Mouse (Mus musculus) ES-E14 (cell line): Measurements from ENCODE around the gene Txnrd1.

Experiments used
- CHD2 ChIP-seq: IDR thresholded peaks from 2 replicates; pipeline ENCODE4 v1.6.1; 2014; ENCODE audit warnings: mild to moderate bottlenecking, low read depth, low read length, inconsistent platforms
- HCFC1 ChIP-seq: IDR thresholded peaks from 2 replicates; pipeline ENCODE4 v1.6.1; 2012; ENCODE audit warnings: low read length, inconsistent platforms, borderline replicate concordance; ENCODE audit not compliant: insufficient read depth
- ZC3H11A ChIP-seq: IDR thresholded peaks from 2 replicates; pipeline ENCODE4 v1.6.1; 2012; ENCODE audit warnings: low read depth, mild to moderate bottlenecking, inconsistent platforms, low read length, borderline replicate concordance

- TF ChIP-seq CHD2 (peak; percentile 65; the same call in 1 of the 2 replicates), HCFC1 (no peak; the same call in 1 of the 2 replicates), ZC3H11A (no peak)
Measured at GRCm38 (mm10) chr10:82858691-82859532, 25.2 kb downstream of the Txnrd1 start.
